Mouse (Mus musculus): ENCODE measurements at regions not wholly inside any gene's neighbourhood (a gene's known extent, or its start where the extent isn't known, plus 50 kb on each side); places are given as distances from the start of the nearest gene placed in this dataset.

- DNase-seq (ENCODE audit: low spot score): no peak
These were observed 466.0 kb downstream of the Efna5 start for GRCm38 (mm10) chr17:62415152-62415551.

- no peak for DNase-seq (ENCODE audit: low spot score)
These were observed 468.4 kb downstream of the Efna5 start for GRCm38 (mm10) chr17:62412666-62413180.

GRCm38 (mm10) chr17:62403739-62404138, 477.4 kb downstream of the Efna5 start:
- DNase-seq (ENCODE audit: low spot score): no peak

GRCm38 (mm10) chr17:62393355-62394006, 487.6 kb downstream of the Efna5 start:
- DNase-seq (ENCODE audit: low spot score): no peak

GRCm38 (mm10) chr17:62384053-62384452, 497.1 kb downstream of the Efna5 start:
- DNase-seq (ENCODE audit: low spot score): no peak

GRCm38 (mm10) chr17:62378868-62379417, 502.2 kb downstream of the Efna5 start:
- DNase-seq (ENCODE audit: low spot score): no peak

GRCm38 (mm10) chr17:62369100-62369499, 512.0 kb downstream of the Efna5 start:
- DNase-seq (ENCODE audit: low spot score): no peak

- no peak for DNase-seq (ENCODE audit: low spot score)
These were observed 513.2 kb downstream of the Efna5 start for GRCm38 (mm10) chr17:62367937-62368336.

GRCm38 (mm10) chr17:62358323-62358722, 522.8 kb downstream of the Efna5 start:
- no peak for DNase-seq (ENCODE audit: low spot score)

GRCm38 (mm10) chr17:62337890-62338557, 543.1 kb downstream of the Efna5 start:
- DNase-seq (ENCODE audit: low spot score): no peak

- no peak for DNase-seq (ENCODE audit: low spot score)
These were observed 550.9 kb downstream of the Efna5 start for GRCm38 (mm10) chr17:62330226-62330625.

GRCm38 (mm10) chr17:62326844-62327243, 554.3 kb downstream of the Efna5 start:
- no peak for DNase-seq (ENCODE audit: low spot score)

GRCm38 (mm10) chr17:62319033-62319432, 562.1 kb downstream of the Efna5 start:
- DNase-seq (ENCODE audit: low spot score): no peak

- no peak for DNase-seq (ENCODE audit: low spot score)
These were observed 571.1 kb downstream of the Efna5 start for GRCm38 (mm10) chr17:62310059-62310458.

GRCm38 (mm10) chr17:62307111-62307510, 574.0 kb downstream of the Efna5 start:
- DNase-seq (ENCODE audit: low spot score): no peak

GRCm38 (mm10) chr17:62306524-62306923, 574.6 kb downstream of the Efna5 start:
- no peak for DNase-seq (ENCODE audit: low spot score)

- no peak for DNase-seq (ENCODE audit: low spot score)
These were observed 576.0 kb downstream of the Efna5 start for GRCm38 (mm10) chr17:62305140-62305539.

- no peak for DNase-seq (ENCODE audit: low spot score)
These were observed 577.0 kb downstream of the Efna5 start for GRCm38 (mm10) chr17:62304073-62304472.

GRCm38 (mm10) chr17:62299875-62300274, 581.2 kb downstream of the Efna5 start:
- no peak for DNase-seq (ENCODE audit: low spot score)

- DNase-seq (ENCODE audit: low spot score): no peak
These were observed 583.6 kb downstream of the Efna5 start for GRCm38 (mm10) chr17:62297393-62298060.

GRCm38 (mm10) chr17:62295412-62295811, 585.7 kb downstream of the Efna5 start:
- DNase-seq (ENCODE audit: low spot score): no peak

GRCm38 (mm10) chr17:62292703-62293102, 588.4 kb downstream of the Efna5 start:
- DNase-seq (ENCODE audit: low spot score): no peak

- no peak for DNase-seq (ENCODE audit: low spot score)
These were observed 593.5 kb downstream of the Efna5 start for GRCm38 (mm10) chr17:62287666-62288065.
